Mouse (Mus musculus) kidney, postnatal 4 days (tissue): ENCODE results near the gene Crbn.

Experiments used
- DNase-seq, 2 experiments: peaks; one replicate each; pipeline ENCODE4 v3.0.0; 2021; ENCODE audit warnings: mixed read lengths in 2 of 2

Crbn gene

GRCm38 (mm10) chr6:106760473-106761218 is 39.2 kb downstream of the Crbn start:
- no peak for DNase-seq

- DNase-seq = no peak
Observed at GRCm38 (mm10) chr6:106758299-106758698, 41.6 kb downstream of the Crbn start.

- DNase-seq = no peak
Observed at GRCm38 (mm10) chr6:106750291-106750690, 49.6 kb downstream of the Crbn start.

GRCm38 (mm10) chr6:106748887-106749388 is 50.9 kb downstream of the Crbn start, which contains the start of gene Il5ra:
Il5ra (minus strand) TSS chr6:106749037.
- DNase-seq = no peak

GRCm38 (mm10) chr6:106747804-106748203 is 52.1 kb downstream of the Crbn start:
- no peak for DNase-seq

GRCm38 (mm10) chr6:106747251-106747650 is 52.6 kb downstream of the Crbn start:
- no peak for DNase-seq

GRCm38 (mm10) chr6:106745673-106746394 is 54.0 kb downstream of the Crbn start:
- DNase-seq = no peak

GRCm38 (mm10) chr6:106743556-106744233 is 56.2 kb downstream of the Crbn start:
- DNase-seq = no peak

- DNase-seq = no peak
Observed at GRCm38 (mm10) chr6:106740244-106740825, 59.5 kb downstream of the Crbn start.

- no peak for DNase-seq
Observed at GRCm38 (mm10) chr6:106738229-106738628, 61.6 kb downstream of the Crbn start.

GRCm38 (mm10) chr6:106732563-106732962 is 67.3 kb downstream of the Crbn start:
- no peak for DNase-seq
